Mouse (Mus musculus) olfactory bulb, adult 2 months (tissue): ENCODE measurements around the gene Cldn10. TPM values are rescaled to one million over a fixed set of nuclear protein-coding genes. Genes with fewer than 3 reads are reported as not detected.
"Not testable (repeated sequence)": the region's sequence is repeated elsewhere in the genome, so short reads cannot be mapped to it uniquely, and the experiment has no call there.

Experiments used
- H3K27ac ChIP-seq: fragments of 200-500 bp; 2 replicates; pipeline ENCODE4 v1.5.1; 2012; ENCODE audit warnings: low read depth, low read length; ENCODE audit not compliant: insufficient read depth
- H3K4me1 ChIP-seq: fragments of 200-500 bp; 2 replicates; pipeline ENCODE4 v1.6.1; 2012; ENCODE audit warnings: low read length; ENCODE audit not compliant: control insufficient read depth, insufficient read depth
- H3K4me3 ChIP-seq: fragments of 200-500 bp; 2 replicates; pipeline ENCODE4 v1.5.1; 2012; ENCODE audit warnings: mild to moderate bottlenecking, low read depth, low read length, moderate library complexity; ENCODE audit not compliant: insufficient read depth
- CTCF ChIP-seq: fragments of 200-500 bp; IDR thresholded peaks from 2 replicates; pipeline ENCODE4 v1.5.1; 2012; ENCODE audit warnings: low read depth, mild to moderate bottlenecking, low read length, moderate library complexity; ENCODE audit not compliant: insufficient read depth
- POLR2A ChIP-seq: fragments of 200-500 bp; IDR thresholded peaks from 2 replicates; pipeline ENCODE4 v1.6.1; 2012; ENCODE audit warnings: mild to moderate bottlenecking, low read depth, low read length, moderate library complexity; ENCODE audit not compliant: insufficient read depth
- WGBS: fragments of 180-500 bp; shearing (Covaris S2); methylation state at CpG from one replicate; pipeline ENCODE4 v1.1.7; 2018; 5-methylcytosine and 5-hydroxymethylcytosine counted together
- polyA plus RNA-seq: library from polyadenylated mRNA; stranded (reverse); fragments of >200 nt; gene quantifications from 2 replicates; pipeline ENCODE4 v1.2.4, GENCODE M21; 2012; ENCODE audit warnings: low replicate concordance; ENCODE audit not compliant: missing spikeins, insufficient read depth, insufficient read length

Gene Cldn10
- polyA plus RNA-seq, 1 experiment: not detected

DNA sequence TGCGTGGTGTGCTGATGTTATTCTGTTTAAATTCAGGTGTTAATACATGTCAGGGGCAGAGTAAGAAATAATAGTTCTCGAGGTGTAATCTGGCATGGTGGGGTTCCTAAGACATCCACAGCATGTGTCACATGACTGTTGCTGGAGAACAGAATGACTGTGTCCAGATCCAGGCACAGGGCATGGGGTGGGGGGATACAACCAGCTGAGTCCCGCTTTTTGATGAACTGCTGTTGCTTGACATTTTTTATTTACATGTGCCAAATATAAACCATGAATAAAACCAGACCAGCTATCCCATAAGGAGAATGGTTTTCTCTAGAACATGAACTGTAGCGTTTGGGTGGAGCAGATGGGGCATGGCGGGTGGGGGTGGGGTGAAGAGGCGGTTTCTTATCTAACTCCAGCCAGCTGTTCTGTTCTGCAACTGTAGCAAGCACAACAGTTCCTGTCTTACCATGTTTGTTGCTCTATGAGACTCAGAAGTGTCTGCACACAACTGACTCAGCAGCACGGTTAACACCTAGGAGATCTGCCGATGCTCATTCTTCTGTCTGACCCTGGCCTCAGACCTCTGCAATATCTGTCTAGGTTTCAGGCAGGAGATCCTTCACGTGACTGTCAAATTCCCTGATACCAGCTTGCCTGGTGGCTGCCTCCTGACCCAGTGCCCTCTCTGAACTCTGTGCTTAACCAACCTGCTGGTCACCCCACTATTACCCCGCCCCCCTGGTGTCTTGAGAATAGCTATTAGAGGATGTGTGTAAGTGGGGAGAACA lies 8.4 kb downstream of the Cldn10 start:
- H3K27ac ChIP-seq: no peak overlapping the region; the same call in 1 of the 2 replicates
- WGBS: 64% methylated on average over 10 of the region's 10 CpGs
- TF ChIP-seq POLR2A: no peak
- H3K4me3 ChIP-seq: no peak overlapping the region
- no peaks in the 10 kb centered on the region for H3K4me1 ChIP-seq

DNA sequence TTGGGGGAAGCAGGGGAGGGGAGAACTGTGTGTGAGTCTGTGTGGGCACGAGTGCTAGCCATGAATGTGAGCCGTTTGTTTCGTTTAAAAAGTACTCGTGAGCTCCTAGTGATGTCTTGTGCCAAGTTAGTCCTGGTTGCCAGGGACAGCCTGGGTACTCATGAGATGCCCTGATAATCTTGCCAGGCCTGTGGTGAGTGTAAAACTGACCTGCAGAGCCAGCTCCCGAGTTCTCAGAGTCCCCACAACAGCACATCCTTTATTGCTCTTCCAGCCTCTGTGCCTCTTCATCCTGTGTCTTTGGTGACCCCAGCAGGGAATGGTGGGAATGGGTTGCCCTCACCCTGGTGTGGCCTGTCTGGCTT lies 9.0 kb downstream of the Cldn10 start:
- Histone ChIP-seq H3K27ac (no peak overlapping the region; the same call in 1 of the 2 replicates), H3K4me3 (no peak overlapping the region), H3K4me1 (no peaks in the 10 kb centered on the region)
- WGBS: 36% methylated on average over 5 of the region's 5 CpGs
- TF ChIP-seq CTCF (no peak), POLR2A (no peak)

DNA sequence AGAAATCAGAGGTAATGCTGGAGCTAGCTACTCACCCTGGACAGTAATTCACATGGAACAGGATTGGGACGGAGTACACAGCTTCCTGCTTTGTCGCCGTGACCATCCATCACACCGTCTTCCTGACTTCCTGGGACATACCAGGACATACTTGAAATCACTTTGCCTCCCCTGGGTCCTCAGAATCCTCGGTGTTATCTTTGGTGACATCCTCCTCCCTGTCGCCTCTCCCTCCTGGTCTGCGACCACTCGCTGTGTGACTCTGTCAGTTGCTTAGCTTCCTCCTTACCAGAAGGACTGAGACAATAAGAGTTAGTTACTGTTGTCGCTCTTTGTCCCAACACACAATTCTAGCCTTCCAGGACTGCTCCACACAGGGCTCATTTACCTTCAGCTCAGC lies 9.6 kb downstream of the Cldn10 start:
- H3K27ac ChIP-seq: no peak overlapping the region
- no peak overlapping the region for H3K4me3 ChIP-seq
- no peaks in the 10 kb centered on the region for H3K4me1 ChIP-seq
- WGBS: 82% methylated on average over 9 of the region's 9 CpGs
- no peak for TF ChIP-seq CTCF
- no peak for TF ChIP-seq POLR2A

DNA sequence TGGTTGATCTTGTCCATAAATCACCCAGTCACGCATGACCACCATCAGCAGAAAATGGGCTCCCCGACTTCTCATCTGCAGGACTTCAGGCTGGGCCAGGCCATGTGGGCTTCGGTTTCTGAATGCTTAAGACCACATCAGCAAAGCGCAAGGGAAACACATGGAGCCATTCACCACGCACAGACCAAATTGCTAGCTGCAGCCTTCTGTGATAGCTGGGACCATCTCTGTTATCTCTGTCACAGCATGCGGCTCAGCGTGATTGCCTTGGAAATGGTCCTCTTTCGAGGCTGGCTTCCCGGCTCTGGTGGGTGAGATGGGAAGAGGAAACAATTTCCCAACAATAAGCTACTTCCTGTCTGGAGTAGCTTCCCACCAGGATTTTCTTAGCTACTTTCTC lies 12.2 kb downstream of the Cldn10 start:
- WGBS: 60% methylated on average over 9 of the region's 9 CpGs
- no peaks in the 10 kb centered on the region for H3K4me1 ChIP-seq
- no peak overlapping the region for H3K27ac ChIP-seq
- TF ChIP-seq POLR2A (no peak), CTCF (no peak)
- no peak overlapping the region for H3K4me3 ChIP-seq

DNA sequence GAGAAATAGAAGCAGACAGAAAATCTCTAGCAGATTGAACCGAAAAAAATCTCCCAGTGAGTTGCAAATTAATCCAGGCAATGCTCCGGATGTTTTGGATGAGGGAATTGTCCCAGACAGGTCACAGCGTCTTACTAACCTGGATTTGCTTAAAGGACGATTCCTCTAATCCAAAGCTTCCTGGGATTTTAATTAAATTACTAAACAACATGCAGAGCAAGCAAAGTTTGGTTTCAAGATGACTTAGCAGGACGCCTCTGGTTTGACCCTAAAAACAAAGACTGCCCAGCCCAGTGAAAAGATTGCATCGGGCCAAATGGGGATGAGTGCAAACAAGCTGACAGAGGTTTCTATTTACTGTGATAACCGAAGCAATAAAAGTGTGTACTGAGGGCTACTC lies 16.2 kb downstream of the Cldn10 start:
- TF ChIP-seq CTCF (no peak), POLR2A (no peak)
- 20% methylated on average over 7 of the region's 7 CpGs for WGBS
- no peaks in the 10 kb centered on the region for H3K4me1 ChIP-seq
- H3K27ac ChIP-seq: no peak overlapping the region
- H3K4me3 ChIP-seq: no peak overlapping the region

DNA sequence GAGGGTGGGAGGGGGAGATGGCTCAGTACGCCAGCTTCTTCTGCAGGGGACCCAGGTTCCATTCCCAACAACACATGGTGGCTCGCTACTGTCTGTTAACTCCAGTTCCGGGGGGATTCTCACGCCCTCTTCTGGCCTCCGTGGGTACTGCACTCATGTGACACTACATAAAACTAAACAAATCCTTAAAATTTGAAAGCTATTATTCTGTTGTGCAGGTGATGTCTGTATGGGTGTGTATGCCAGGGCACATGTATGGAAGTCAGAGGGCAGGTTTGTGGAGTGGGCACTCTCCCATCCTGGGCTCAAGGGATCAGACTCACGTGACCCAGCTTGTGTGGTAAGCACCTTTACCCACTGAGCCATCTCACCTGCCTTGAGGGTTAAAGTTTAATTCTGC lies 16.6 kb downstream of the Cldn10 start:
- Histone ChIP-seq H3K4me1 (no peaks in the 10 kb centered on the region), H3K27ac (no peak overlapping the region), H3K4me3 (no peak overlapping the region)
- 32% methylated on average over 6 of the region's 6 CpGs for WGBS
- no peak for TF ChIP-seq CTCF
- no peak for TF ChIP-seq POLR2A

DNA sequence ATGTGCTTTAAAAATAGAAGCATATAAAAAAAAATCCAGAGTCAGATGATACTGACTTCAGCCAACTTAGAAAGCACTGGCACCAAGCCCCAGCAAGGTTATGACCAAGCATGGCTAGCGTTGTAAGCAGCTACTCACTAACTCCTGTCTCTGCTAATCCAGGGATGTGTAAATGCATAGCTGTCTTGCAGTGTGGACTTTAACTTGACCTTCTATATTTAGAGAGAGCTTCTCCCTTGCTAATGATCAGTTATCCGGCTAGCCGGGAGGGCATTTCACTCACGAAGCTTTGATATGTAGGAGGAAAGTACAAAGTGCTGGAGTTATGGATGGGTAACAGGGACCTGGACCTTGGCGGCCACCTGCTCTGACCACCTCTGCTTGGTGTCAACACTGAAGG lies 19.9 kb downstream of the Cldn10 start:
- no peaks in the 10 kb centered on the region for H3K4me1 ChIP-seq
- TF ChIP-seq CTCF: no peak
- no peak overlapping the region for H3K27ac ChIP-seq
- H3K4me3 ChIP-seq: no peak overlapping the region
- WGBS: 89% methylated on average over 5 of the region's 5 CpGs

DNA sequence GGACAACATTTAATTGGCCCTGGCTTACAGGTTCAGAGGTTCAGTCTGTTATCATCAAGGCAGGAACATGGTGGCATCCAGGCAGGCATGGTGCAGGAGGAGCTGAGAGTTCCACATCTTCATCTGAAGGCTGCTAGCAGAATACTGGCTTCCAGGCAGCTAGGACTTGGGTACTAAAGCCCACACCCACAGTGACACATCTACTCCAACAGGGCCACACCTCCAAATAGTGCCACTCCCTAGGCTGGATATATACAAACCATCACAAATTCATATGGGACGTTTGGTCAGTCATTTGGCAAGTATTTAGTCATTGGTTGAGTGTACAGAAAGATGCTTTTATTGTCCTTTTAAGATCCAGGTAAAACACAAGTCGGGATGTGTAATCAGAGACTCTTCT lies 20.5 kb downstream of the Cldn10 start:
- H3K4me1 ChIP-seq, H3K4me3 ChIP-seq, H3K27ac ChIP-seq: not testable (repeated sequence)
- WGBS: 80% methylated on average over 2 of the region's 2 CpGs

DNA sequence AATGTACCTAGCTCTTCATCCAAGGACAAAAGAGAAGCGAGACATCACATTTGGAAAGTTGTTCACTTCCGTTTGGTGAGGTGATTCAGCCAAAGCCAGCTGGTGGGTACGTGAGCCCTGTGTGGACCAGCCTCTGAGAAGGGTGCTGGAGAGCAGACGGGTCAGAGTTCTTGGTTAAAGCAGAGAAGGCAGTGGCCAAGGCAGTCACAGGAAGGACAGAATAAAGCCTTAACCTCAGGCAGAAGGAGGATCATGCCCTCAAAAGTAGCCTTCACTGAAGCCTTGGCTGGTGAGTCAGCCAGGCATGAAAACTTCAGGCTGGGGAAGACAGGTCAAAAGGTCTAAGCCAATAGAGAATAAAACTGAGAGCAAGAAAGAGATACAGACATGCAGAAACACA lies 22.0 kb downstream of the Cldn10 start:
- Histone ChIP-seq H3K27ac (no peak overlapping the region), H3K4me1 (peaks cover 4% of the 10 kb centered on the region; the same call in 1 of the 2 replicates), H3K4me3 (no peak overlapping the region)
- WGBS: 90% methylated on average over 4 of the region's 4 CpGs
- TF ChIP-seq POLR2A: no peak
- no peak for TF ChIP-seq CTCF

DNA sequence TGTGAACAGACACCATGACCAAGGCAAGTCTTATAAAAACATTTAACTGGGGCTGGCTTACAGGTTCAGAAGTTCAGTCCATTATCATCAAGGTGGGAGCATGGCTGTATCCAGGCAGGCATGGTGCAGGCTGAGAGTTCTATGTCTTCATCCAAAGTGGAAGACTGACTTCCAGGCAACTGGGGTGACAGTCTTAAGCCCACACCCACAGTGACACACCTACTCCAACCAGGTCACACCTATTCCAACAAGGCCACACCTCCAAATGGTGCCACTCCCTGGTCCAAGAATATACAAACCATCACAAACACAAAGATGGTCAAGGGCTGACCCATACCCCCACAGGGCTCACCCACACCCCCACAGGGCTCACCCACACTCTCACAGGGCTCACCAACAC lies 23.5 kb downstream of the Cldn10 start:
- H3K4me3 ChIP-seq, H3K27ac ChIP-seq, H3K4me1 ChIP-seq: not testable (repeated sequence)
